Mouse (Mus musculus): ENCODE measurements around the gene Cysltr2.

DNA sequence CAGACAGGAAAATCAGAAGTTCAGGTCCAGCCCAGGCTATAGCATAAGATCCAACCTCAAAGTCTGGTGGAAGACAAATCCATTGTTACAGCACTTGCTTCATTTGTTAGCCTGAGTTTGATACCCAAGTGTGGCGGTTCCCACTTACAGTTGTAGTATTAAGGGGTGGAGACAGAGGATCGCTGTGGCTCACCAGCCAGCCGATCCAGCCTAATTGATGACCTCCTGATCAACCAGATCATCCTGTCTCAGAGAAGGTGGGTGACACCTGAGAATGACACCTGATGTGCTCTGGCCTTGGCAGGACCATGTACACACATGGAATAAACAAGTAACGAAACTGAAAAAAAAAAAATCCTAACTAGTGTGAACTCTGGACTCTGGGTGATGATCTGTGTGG lies 47.1 kb downstream of the Cysltr2 start:
- TF ChIP-seq POLR2A (IDR thresholded peaks at IDR 0.05; ENCODE audit: insufficient read length, low read depth) (no peak), POLR2AphosphoS2 (IDR thresholded peaks at IDR 0.05; ENCODE audit: insufficient read length, low read depth) (no peak), TCF12 (IDR thresholded peaks at IDR 0.05; ENCODE audit: insufficient read depth, poor library complexity, severe bottlenecking) (no peak), USF1 (IDR thresholded peaks at IDR 0.05; ENCODE audit: low read depth) (no peak), TCF3 (IDR thresholded peaks at IDR 0.05; ENCODE audit: insufficient read length, low read depth) (no peak), MAX (IDR thresholded peaks at IDR 0.05; ENCODE audit: low read depth) (no peak), E2F4 (IDR thresholded peaks at IDR 0.05; ENCODE audit: insufficient read depth) (no peak), REST (IDR thresholded peaks at IDR 0.05; ENCODE audit: insufficient read depth, insufficient read length) (no peak), SRF (IDR thresholded peaks at IDR 0.05; ENCODE audit: control insufficient read depth, insufficient read length, low read depth) (no peak), MYOD1 (IDR thresholded peaks at IDR 0.05; ENCODE audit: control insufficient read depth in 1 of 3, insufficient read length in 2 of 3, low read depth in 2 of 3) (no peak), MYOG (IDR thresholded peaks at IDR 0.05; ENCODE audit: control insufficient read depth in 1 of 3, insufficient read depth in 1 of 3, insufficient read length in 2 of 3, low read depth in 2 of 3) (no peak)

Data from myocyte (in vitro differentiated cells).